Mouse (Mus musculus): ENCODE data around the gene Nrf1. TPM values are rescaled to one million over a fixed set of nuclear protein-coding genes. Genes with fewer than 3 reads are reported as not detected.

The Nrf1 gene
- total RNA-seq, 2 experiments from 2014 or later = 10.2 to 11.5 TPM

DNA sequence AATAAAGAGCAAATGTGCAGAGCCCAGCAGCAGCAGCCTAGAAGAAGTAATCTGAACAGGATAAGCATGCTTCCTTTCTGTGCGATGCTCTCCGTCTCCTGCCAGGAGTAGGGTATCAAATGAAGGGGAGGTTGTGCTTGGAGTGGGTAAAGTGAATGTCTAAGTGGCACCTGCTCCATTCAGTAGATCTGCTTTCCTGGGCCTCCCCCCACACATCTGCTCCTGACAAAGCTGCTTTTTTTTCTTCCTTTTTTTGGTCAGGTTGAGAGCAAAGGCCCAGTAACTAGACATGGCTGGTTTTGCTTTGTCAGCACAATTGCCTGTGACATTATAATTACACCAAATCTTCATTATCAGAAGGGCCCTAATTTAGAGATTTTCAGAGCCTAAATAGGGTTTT lies 89.4 kb downstream of the Nrf1 start:
- no peak for DNase-seq
- intact Hi-C loops (cut with DNase I; ENCODE audit: low total_unique reads) = no loop called here

DNA sequence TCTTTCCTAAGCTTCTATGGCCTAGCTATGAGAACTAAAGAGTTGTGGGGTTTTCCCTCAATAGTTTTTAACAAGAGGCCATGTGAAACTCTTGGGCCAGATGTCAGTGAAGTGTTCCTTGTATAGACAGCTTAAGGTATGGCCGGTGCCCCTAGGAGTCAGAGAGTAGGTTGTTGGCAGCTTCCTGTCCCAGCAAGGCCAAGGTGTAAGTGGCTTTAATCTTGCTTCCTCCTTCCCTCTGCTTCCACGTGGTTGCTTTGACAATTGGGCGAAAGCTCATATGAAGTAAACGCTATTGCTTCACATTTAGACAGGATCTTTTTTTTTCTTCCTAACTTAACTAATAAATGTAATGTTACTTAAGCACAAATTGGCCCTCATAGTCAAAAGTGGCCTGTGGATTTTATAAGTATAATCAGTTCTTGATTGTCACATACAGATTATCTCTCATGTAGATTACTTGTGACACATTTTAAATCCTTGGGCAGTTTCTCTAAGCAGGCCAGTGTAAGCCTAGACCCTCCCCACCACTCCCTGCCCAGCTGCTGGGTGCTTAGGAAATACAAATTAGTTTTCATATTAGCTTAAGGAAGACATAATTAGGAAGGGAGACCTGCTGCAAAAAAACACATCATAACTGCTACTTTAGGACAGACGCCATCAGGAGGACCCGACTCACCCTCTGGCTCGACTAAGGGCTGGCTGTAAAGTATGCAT lies 91.7 kb downstream of the Nrf1 start:
- DNase-seq = no peak
- intact Hi-C loops (cut with DNase I; ENCODE audit: low total_unique reads) = no loop called here

DNA sequence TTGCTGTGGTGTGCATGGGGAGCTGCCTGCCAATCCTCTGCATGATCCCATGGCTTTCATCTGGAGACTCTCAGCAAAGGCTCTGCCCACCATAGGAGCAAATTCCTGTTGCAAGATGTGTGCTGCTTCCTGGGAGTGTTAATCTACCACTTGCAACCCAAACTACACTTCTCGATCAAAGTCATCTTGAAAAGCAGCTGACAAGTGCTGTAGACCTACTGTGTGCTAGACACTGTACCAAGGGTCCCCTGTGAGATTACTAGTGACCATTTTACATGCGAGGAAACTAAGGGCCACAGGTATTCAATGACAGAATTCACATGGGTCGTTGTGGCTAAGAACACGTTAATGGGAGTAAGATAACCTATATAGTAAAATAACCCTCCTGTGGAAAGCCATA lies 95.5 kb downstream of the Nrf1 start:
- intact Hi-C loops (cut with DNase I; ENCODE audit: low total_unique reads) = no loop called here
- no peak for DNase-seq

DNA sequence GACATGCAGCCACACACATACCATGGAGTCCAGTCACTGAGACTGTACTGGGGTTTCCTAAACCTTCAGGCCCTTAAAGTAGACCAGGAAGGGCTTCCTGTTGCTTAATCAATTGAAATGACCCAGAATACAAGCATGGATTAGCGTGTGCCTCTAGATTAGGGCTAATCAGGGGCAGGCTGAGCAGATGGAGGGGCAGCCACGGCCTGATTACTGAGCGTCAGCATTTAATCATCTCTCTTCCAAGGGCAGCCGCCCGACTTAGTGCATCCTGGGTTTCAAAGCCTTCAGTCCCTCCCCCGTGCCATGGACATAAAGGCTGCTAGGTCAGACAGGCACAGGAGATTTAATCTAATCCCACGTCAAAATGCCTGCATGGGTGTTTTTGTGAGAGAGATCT lies 99.3 kb downstream of the Nrf1 start:
- DNase-seq = no peak
- intact Hi-C loops (cut with DNase I; ENCODE audit: low total_unique reads) = no loop called here

DNA sequence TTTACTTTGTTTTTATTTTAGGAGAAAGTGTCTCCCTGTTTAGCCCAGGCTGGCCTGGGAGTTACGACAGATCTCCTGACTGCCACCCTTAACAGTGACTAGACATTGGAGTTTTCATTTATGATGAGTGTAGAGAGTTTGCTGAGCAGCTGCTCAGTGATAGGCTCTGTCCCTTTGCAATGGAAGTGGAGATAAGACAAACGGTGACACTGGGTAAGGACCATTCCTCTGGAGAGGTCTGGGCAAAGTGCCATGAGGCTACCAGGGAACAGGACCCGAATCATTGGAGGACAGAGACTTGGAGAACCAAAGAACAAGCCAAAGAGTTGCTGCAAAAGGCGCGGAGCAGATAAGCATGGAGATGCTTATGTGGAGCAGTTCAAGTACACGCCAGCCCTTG lies 100.0 kb downstream of the Nrf1 start:
- DNase-seq = no peak
- intact Hi-C loops (cut with DNase I; ENCODE audit: low total_unique reads) = no loop called here

DNA sequence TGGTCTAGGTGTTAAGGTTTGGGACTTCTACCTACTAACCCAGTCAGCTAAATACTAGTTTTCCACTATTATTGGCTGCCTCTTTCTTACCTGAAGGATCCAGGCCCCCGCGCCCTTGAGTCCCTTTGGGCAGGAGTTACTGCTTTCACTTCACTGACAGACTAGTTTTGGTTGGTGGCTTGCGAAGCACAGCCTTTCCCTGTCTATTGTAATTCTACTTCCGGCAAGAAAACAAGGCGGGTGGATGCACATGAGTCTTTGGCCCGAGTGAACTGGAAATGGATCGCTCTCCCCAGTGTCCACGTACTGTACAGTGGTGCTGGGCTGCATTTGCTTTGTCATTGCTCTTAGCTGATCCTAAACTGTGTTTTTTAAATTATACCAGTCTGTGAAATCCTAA lies 102.7 kb downstream of the Nrf1 start:
- intact Hi-C loops (cut with DNase I; ENCODE audit: low total_unique reads) = no loop called here
- no peak for DNase-seq

DNA sequence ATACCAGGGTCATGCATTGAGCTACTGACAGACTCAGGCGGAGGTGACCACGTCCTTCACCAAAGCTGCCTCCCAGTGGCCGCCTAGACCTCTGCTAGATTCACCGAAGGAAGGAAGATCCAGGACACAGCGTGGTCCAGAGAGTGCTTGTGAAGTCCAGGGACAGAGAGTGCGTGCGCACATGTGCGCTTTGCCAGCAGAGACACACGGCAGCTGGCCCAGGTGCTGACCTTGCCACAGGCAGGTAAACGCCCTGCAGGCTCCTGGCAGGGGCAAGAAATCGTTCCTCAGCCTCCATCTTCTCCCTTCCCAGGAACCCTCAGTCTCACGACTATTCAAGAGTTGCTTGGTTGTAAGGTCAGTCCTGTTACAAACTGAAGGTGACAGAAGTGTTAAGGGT lies 104.4 kb downstream of the Nrf1 start:
- intact Hi-C loops (cut with DNase I; ENCODE audit: low total_unique reads) = no loop called here
- no peak for DNase-seq

DNA sequence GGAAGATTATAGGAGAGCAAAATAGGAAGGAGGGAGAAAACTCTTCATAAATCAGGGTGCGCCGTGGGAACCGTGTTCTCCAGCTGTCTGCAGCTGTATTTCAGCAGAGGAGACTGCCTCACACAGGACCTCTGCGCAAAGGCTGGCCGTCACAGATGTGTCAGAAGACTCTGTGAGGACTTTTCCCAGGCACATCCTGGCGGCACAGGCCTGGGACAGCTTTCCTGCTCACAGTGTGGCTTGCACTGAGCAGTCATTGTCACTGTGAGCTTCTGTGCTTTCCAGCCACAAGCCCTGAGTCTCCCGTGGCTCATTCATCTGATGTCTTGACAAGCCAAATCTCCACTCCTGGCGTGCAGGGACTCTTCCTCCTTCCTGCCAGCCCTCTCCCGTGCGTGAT lies 104.9 kb downstream of the Nrf1 start:
- no peak for DNase-seq
- intact Hi-C loops (cut with DNase I; ENCODE audit: low total_unique reads) = no loop called here

DNA sequence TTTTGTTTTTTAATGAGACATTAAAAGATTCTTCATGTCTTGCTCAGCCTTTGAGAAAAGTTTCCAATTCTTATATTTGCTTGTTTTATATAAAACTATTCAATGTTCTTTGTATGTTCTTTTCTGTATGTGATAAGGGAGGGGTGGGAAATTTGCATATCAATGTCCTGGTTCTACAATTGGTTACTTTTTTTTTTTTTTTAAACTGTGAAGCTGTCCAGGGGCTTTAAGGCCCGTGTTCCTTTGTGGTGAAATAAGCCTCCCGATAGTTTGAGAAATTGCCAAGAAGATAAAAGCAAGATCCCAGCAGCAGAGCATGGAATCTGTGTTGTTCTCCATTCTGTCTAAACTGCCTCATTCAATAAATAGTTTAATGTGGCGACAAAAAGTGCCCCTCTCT lies 105.3 kb downstream of the Nrf1 start:
- no peak for DNase-seq
- intact Hi-C loops (cut with DNase I; ENCODE audit: low total_unique reads) = no loop called here

DNA sequence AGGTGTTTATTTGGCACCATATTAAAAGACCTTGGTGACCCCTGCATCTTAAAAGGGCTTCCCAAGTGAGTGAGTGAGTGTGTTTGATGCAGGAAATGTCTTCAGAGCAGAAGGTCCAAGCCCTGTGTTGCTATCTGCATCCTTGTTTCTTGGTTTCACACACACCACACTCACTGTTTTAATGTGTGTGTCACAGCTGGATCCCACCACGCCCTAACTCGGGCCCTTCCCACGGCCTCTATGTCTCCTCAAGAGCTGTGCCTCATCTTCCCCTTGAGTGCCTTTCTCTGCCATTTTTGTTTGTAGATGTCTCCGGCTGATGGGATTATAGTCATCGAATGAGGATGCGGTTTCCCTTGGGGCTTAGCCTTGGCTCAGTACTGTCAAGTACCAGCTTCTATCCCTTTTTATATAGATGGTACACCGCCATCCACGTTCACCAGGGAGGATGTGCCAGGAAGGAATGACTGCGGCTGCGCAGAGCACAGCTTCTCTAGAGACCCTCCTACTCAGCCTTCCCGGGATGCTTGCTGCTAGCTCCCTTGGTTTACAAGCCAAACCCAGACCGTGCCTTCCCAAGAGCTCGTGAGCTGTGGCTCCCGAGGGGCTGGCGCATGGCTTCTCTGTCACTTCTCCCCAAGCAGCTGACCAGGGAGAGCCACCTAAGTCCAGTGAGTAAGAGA lies 106.1 kb downstream of the Nrf1 start:
- DNase-seq = no peak
- intact Hi-C loops (cut with DNase I; ENCODE audit: low total_unique reads) = no loop called here

DNA sequence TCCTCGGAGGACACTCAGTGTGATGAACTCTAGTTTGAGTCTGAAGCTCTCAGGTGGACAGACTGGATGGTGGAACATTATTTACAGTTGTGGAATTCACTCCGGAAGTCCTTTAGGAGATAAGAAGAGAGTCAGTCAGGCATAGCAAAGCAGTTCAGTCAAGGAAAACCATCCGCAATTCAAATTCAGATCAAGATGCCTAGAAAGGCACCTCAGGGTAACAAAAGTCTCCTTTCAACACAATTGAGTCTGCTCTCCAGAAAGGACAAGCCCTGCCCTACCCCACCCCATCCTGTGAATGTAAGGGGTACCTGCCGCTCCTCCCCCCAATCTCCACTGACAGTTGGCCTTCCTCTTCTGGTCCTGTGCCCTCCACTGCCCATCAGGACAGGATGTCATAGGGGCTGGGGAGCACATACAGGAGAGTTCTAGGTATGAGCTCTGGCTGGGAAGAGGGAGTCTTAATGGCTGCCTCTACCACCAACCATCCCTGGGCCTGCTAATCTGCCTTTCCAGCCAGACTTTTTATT lies 111.8 kb downstream of the Nrf1 start:
- no peak for DNase-seq
- intact Hi-C loops (cut with DNase I; ENCODE audit: low total_unique reads) = no loop called here

DNA sequence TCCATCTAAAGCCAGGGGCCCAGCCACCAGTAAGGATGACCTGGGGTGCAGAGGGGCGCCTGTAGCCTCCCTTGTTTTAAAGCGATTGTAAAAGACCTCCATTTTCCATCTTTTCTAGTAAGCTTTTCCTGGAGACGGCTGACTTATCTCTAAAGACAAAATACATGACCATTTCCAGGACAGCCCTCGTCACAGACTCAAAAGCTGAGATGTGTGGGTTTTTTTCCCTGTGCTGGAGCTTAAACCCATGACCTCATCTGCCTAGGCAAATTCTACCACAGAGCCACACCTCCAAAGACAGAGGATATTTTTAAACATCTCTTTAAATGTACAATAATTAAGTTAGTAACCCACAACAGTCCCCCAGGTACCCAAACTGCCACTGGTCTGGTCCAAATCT lies 112.6 kb downstream of the Nrf1 start:
- DNase-seq = no peak
- intact Hi-C loops (cut with DNase I; ENCODE audit: low total_unique reads) = no loop called here

DNA sequence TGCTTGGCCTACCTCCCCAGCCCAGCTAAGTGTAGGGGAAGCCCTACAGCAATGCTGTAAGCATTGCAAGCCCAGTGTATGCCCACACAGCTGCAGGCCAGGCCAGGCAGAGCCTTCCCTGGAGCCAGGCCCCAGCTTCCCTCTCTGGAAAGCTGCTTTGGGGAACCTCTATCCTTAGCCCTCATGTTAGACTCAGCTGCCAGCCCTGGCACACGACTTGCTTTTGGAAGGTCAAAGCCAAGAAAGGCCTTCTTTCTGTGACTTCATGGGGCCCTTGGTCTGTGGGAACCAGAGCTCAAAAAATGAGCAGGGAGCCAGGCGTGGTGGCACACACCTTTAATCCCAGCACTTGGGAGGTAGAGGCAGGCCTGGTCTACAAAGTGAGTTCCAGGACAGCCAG lies 113.8 kb downstream of the Nrf1 start:
- DNase-seq = no peak
- intact Hi-C loops (cut with DNase I; ENCODE audit: low total_unique reads) = no loop called here

DNA sequence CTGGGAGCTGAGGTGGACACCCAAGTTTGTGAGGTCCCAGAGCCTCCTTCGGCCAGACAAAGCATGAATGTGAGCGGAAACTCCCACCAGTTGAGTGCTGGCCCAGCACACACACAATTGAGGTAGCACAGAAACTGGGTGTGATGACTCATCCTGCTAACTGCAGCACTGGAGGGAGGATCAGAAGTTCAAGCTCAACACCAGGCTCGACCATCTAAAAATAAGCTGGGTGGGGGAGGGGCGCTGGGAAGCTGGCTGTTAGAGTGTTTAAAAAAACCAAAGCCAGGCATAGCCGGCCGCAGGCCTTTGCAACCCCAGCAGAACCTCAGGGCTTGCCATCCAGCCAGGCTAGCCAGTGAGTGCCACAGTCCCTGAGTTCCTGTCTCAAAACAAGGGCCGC lies 114.3 kb downstream of the Nrf1 start:
- intact Hi-C loops (cut with DNase I; ENCODE audit: low total_unique reads) = no loop called here
- no peak for DNase-seq

DNA sequence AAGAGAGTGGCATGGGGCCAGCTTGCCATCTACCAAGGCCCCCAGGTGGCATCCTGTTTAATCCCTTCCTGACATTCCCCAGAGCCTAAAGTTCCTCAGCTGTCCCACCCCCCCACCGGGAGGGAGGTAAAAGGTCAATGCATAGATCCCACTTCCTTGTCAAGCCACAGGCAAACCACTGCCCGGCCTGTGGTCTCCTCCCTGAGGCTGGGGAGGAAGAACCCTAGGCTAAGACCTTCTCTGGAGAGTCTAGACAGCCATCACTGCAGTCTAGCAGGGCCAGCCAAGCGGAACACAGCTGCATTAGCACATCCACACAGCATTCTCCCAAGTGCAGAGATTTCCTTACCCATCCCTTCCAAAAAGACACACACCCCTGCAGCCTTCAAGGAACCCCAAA lies 118.6 kb downstream of the Nrf1 start:
- intact Hi-C loops (cut with DNase I; ENCODE audit: low total_unique reads) = no loop called here
- no peak for DNase-seq

DNA sequence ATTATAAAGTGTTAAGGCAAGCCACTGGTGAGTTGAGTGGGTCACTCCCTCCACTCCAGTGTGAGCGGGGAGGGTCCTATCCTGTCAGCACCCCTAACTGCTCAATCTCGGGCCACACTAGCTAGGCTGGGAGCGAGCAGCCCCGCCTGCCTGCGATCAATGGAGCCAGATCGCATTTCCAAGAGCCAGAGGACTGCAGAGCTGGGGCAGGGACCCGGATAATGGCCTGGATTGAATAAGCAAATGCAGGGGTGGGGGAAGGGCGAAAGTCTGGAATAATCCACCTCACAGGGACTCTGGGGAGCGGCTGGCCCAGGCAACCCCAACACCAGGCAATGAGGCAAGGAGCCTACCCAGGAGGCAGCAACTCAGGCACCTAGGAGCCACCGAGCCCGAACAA lies 119.4 kb downstream of the Nrf1 start:
- intact Hi-C loops (cut with DNase I; ENCODE audit: low total_unique reads) = no loop called here
- no peak for DNase-seq

DNA sequence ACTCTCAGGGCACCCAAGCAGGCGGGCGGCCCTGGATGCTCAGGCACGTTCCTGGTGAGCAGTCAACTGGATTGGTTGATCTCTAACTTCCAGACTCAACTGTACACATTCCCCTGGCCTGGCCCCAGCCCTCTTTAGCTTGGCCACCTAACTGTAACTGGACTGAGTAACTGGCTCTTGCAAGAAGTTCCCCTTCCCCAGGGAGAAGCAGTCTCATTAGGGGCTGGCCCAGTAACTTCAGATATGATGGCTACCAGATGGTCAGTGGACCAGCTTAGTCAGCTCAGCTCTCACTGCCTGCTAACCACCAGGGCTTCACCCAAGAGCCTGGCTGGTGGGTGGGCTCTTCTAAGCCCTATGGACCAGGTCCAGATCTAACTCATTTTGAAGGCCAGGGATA lies 120.5 kb downstream of the Nrf1 start:
- no peak for DNase-seq
- intact Hi-C loops (cut with DNase I; ENCODE audit: low total_unique reads) = no loop called here

DNA sequence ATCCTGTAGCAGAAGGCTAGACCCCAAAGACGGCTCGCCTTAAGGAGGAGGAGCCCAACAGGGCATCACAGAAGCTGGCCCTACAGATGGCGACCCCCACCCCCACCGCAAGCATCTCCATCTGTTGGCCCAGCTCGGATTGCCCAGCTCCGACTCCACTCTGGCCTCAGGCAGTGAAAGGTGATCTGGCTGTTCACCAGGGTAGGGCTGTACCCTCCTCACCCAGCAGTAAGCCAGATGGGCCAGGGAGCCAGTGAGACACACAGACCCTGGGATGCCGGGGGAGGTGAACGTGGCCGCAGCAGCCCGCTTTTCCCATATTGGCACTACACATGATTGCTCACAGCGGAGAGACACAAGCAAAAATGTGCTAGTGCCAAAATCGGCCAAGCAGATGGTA lies 121.4 kb downstream of the Nrf1 start:
- no peak for DNase-seq
- intact Hi-C loops (cut with DNase I; ENCODE audit: low total_unique reads) = no loop called here

DNA sequence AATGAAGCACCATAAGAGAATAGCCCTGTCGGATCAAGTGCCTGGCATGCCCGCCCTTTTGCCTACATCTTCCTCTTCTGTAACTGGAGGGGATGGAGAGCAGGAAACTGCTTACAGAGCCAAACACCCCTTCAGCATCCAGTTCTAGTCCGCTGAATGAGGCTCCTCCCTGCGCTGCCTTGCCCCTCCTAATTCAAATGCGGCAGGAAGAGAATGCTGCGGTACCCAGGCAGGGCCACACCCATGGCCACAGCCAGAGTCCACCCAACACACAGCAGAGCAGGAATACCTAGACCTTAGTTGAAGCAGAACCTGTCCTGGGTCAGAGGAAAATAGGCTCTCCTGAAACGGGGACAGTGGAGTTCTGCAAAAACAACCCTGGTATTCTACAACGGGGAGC lies 123.4 kb downstream of the Nrf1 start:
- intact Hi-C loops (cut with DNase I; ENCODE audit: low total_unique reads) = no loop called here
- no peak for DNase-seq

DNA sequence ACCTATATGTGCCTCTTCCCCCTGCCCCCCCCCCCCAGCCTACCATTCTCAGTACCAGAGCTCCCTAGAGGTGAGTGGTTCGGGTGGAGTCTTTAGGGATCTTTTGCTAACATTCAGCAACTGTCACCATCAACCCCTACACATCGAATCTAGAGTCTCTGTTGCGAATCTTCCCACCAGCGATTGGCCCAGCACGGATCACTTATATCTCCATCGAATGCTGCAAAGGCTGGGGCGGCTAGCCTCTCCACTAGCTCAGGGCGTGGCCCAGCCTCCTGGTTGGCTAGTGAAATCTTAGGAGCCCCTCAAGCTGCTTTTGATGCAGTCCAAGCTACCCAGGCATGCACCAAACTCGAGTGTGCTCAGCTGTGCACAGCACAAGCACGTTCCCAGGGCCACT lies 124.2 kb downstream of the Nrf1 start:
- intact Hi-C loops (cut with DNase I; ENCODE audit: low total_unique reads) = no loop called here
- DNase-seq = no peak

DNA sequence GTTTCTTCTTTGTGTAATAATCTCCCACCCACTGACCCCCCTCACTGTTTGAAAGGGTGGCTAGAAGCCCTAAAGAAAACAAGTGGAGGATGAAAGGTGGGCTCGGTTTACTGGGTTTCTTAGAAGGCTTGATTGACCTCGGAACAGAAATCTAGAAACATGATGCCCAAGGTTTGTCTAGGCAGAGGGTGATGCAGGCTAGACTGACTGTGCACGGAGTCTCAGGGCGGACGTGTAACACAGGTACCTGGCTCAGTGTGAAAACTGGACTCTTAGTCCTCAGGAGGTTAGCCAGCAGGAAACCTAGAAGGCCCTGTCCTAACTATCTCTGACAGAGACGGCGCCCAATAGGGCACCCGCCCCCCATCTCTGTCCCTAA lies 124.6 kb downstream of the Nrf1 start:
- intact Hi-C loops (cut with DNase I; ENCODE audit: low total_unique reads) = no loop called here
- DNase-seq = no peak

All from gastrocnemius, postnatal 14 days (tissue).